Mouse (Mus musculus): ENCODE results near the gene Emc1. TPM values are rescaled to one million over a fixed set of nuclear protein-coding genes. Genes with fewer than 3 reads are reported as not detected.

The Emc1 gene
- polyA plus RNA-seq, 1 experiment = 14.4 TPM

DNA sequence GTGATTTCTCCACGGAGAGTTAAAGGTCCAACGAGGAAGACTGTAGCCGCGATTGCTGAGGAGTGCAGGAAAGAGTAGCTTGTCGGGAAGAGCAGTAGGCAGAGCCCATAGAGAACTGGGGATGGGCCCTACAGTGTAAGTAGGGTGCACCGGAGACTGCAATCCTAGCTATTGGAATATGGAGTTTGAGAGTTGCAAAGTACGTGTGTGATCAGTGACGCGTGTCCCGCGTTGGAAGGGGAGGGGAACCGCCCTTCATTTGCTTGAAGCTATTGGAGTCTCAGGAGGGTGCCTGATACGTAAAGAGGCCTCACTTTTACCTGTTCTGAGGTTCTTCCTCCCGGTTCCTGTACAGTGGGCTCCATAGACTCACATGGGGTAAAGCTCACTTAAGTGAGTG lies 40.7 kb upstream of the Emc1 start:
- H3K4me1 ChIP-seq (ENCODE audit: control insufficient read depth, insufficient read depth, low read length) = peaks cover 14% of the 10 kb centered on the region
- peak overlapping the region; percentile 71 for H3K4me3 ChIP-seq (ENCODE audit: control insufficient read depth, low read depth, low read length)
- H3K27me3 ChIP-seq (ENCODE audit: control insufficient read depth, insufficient read depth, low read length) = no peaks in the 10 kb centered on the region
- TF ChIP-seq POLR2A (IDR thresholded peaks at IDR 0.05; ENCODE audit: control insufficient read depth, low read depth, low read length) (no peak), CTCF (IDR thresholded peaks at IDR 0.05; ENCODE audit: control insufficient read depth, insufficient read depth, insufficient replicate concordance, low read depth, low read length) (no peak)
- no peaks in the 10 kb centered on the region for H3K36me3 ChIP-seq (ENCODE audit: control insufficient read depth, insufficient read depth, low read length)
- no peak overlapping the region for H3K27ac ChIP-seq (ENCODE audit: control insufficient read depth, insufficient read depth, low read depth, low read length)

DNA sequence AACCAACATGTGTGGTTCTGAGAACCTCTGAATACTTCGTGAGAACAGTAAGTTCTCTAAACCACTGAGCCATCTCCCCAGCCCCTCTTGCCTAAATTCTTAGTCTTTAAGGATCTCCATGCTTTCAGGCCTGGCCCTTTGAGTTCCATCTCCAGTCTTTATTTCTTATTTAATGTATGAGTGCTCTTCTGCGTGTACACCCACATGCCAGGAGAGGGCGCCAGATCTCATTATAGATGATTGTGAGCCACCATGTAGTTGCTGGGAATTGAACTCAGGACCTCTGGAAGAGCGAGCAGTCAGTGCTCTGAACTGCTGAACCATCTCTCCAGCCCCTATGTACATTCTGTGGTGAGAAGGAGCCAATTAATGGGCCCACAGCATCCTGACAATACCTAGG lies 39.8 kb upstream of the Emc1 start:
- H3K4me3 ChIP-seq (ENCODE audit: control insufficient read depth, low read depth, low read length) = no peak overlapping the region
- no peak for TF ChIP-seq POLR2A (IDR thresholded peaks at IDR 0.05; ENCODE audit: control insufficient read depth, low read depth, low read length)
- TF ChIP-seq CTCF (IDR thresholded peaks at IDR 0.05; ENCODE audit: control insufficient read depth, insufficient read depth, insufficient replicate concordance, low read depth, low read length) = no peak
- no peaks in the 10 kb centered on the region for H3K36me3 ChIP-seq (ENCODE audit: control insufficient read depth, insufficient read depth, low read length)
- H3K27me3 ChIP-seq (ENCODE audit: control insufficient read depth, insufficient read depth, low read length) = no peaks in the 10 kb centered on the region
- H3K4me1 ChIP-seq (ENCODE audit: control insufficient read depth, insufficient read depth, low read length) = peaks cover 14% of the 10 kb centered on the region
- no peak overlapping the region for H3K27ac ChIP-seq (ENCODE audit: control insufficient read depth, insufficient read depth, low read depth, low read length)

DNA sequence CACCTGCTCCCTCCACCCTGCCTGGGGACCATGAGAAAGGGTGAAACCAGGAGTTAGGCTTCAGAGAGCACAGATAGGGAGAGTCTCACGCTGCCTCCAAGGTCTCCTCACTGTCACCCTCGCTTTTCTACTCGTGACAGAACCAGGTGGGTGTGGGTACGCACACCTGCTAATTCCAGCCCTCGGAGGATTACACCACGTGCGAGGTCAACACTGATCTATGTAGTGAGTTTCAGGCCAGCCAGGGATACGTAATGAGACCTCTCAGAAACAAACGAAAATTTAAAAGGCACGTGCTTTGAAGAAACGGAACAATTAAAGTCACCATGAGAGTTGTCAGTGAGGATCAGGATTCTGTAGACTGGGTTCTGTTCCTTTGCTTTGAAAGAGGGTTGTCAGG lies 33.9 kb upstream of the Emc1 start:
- H3K36me3 ChIP-seq (ENCODE audit: control insufficient read depth, insufficient read depth, low read length) = no peaks in the 10 kb centered on the region; the same call in 1 of the 2 replicates
- no peak overlapping the region for H3K4me3 ChIP-seq (ENCODE audit: control insufficient read depth, low read depth, low read length)
- no peaks in the 10 kb centered on the region for H3K4me1 ChIP-seq (ENCODE audit: control insufficient read depth, insufficient read depth, low read length)
- H3K27ac ChIP-seq (ENCODE audit: control insufficient read depth, insufficient read depth, low read depth, low read length) = no peak overlapping the region
- H3K27me3 ChIP-seq (ENCODE audit: control insufficient read depth, insufficient read depth, low read length) = no peaks in the 10 kb centered on the region
- TF ChIP-seq POLR2A (IDR thresholded peaks at IDR 0.05; ENCODE audit: control insufficient read depth, low read depth, low read length) (no peak), CTCF (IDR thresholded peaks at IDR 0.05; ENCODE audit: control insufficient read depth, insufficient read depth, insufficient replicate concordance, low read depth, low read length) (no peak)

DNA sequence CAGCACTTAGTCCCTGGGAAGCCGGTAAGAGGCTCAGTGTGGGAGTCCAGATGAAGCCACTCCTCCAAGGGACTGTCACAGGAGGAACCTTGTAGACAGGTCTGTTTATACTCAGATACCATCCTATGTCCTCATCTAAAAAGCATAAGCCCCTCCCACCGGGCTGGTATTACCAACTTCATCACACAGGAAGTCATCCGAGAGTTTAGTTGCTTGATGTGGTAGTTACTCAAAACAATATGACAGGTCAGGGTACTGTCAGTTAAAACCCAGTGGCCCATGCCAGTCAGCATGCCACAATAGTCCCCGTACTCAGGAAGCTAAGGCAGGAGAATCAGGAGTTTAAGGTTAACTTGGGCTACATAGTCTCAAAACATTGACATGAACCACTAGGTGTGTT lies 32.6 kb upstream of the Emc1 start:
- no peaks in the 10 kb centered on the region; the same call in 1 of the 2 replicates for H3K36me3 ChIP-seq (ENCODE audit: control insufficient read depth, insufficient read depth, low read length)
- H3K27me3 ChIP-seq (ENCODE audit: control insufficient read depth, insufficient read depth, low read length) = no peaks in the 10 kb centered on the region

DNA sequence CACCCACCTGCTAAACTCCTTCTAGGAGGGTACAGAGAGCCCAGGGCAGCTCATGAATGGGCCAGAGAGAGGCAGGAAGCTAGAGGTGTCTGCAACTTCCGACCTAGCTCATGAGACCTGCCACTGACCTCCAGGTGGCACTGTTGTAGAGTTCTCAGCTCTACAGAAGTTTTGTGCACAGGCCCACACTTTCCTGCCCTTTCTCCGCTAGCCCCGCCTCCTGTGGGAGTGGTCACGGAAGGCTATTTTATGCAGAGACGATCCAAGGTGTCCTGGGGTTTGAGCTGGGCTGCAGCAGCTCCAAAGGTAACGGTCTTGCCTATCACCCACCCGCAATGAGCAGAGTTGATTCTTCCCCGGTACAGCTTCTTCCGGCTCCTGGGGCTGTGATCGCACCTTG lies 21.8 kb upstream of the Emc1 start:
- TF ChIP-seq POLR2A (IDR thresholded peaks at IDR 0.05; ENCODE audit: control insufficient read depth, low read depth, low read length) (no peak), CTCF (IDR thresholded peaks at IDR 0.05; ENCODE audit: control insufficient read depth, insufficient read depth, insufficient replicate concordance, low read depth, low read length) (peak; percentile 59; the same call in 1 of the 2 replicates)
- no peak overlapping the region for H3K27ac ChIP-seq (ENCODE audit: control insufficient read depth, insufficient read depth, low read depth, low read length)
- H3K36me3 ChIP-seq (ENCODE audit: control insufficient read depth, insufficient read depth, low read length) = no peaks in the 10 kb centered on the region
- no peaks in the 10 kb centered on the region for H3K27me3 ChIP-seq (ENCODE audit: control insufficient read depth, insufficient read depth, low read length)
- H3K4me3 ChIP-seq (ENCODE audit: control insufficient read depth, low read depth, low read length) = peak overlapping the region; percentile 64
- peaks cover 4% of the 10 kb centered on the region; the same call in 1 of the 2 replicates for H3K4me1 ChIP-seq (ENCODE audit: control insufficient read depth, insufficient read depth, low read length)

More for the DNA sequence above, 32.6 kb upstream of the Emc1 start:
- H3K4me3 ChIP-seq (ENCODE audit: control insufficient read depth, low read depth, low read length) = peak overlapping the region; percentile 46
- no peaks in the 10 kb centered on the region for H3K4me1 ChIP-seq (ENCODE audit: control insufficient read depth, insufficient read depth, low read length)
- no peak overlapping the region for H3K27ac ChIP-seq (ENCODE audit: control insufficient read depth, insufficient read depth, low read depth, low read length)
- TF ChIP-seq CTCF (IDR thresholded peaks at IDR 0.05; ENCODE audit: control insufficient read depth, insufficient read depth, insufficient replicate concordance, low read depth, low read length) = no peak
- TF ChIP-seq POLR2A (IDR thresholded peaks at IDR 0.05; ENCODE audit: control insufficient read depth, low read depth, low read length) = no peak

DNA sequence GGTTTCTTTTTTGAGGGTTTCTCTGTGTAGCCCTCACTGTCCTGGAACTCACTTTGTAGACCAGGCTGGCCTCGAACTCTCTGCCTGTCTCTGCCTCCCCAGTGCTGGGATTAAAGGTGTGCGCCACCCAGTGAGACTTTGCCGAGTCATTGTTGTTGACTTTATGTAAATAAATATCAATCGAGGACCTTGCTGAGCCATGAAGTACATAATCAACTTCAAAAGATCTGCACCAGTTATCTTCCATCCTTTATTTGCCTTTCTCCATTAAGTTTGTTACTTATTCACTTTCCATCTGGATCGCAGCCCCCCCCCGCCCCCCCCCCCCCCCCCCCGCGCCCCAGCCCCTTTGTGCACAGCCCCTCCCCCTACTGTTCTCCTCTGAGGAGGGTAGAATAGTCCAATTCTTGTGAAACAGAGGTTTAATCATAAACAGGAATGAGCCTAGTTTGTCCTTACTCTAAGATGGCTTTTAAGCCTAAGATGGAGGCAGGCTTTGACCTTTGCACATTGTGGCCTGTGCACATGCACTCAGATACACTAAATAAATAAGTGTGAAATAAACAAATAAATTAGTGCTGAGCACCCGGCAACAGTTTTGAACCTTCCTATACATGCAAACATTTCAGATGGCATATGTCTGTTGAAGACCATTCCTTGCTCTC lies 17.6 kb upstream of the Emc1 start:
- no peaks in the 10 kb centered on the region for H3K36me3 ChIP-seq (ENCODE audit: control insufficient read depth, insufficient read depth, low read length)
- no peaks in the 10 kb centered on the region for H3K27me3 ChIP-seq (ENCODE audit: control insufficient read depth, insufficient read depth, low read length)
- no peak for TF ChIP-seq POLR2A (IDR thresholded peaks at IDR 0.05; ENCODE audit: control insufficient read depth, low read depth, low read length)
- no peak for TF ChIP-seq CTCF (IDR thresholded peaks at IDR 0.05; ENCODE audit: control insufficient read depth, insufficient read depth, insufficient replicate concordance, low read depth, low read length)
- peaks cover 11% of the 10 kb centered on the region for H3K4me1 ChIP-seq (ENCODE audit: control insufficient read depth, insufficient read depth, low read length)
- H3K27ac ChIP-seq (ENCODE audit: control insufficient read depth, insufficient read depth, low read depth, low read length) = no peak overlapping the region
- H3K4me3 ChIP-seq (ENCODE audit: control insufficient read depth, low read depth, low read length) = no peak overlapping the region

DNA sequence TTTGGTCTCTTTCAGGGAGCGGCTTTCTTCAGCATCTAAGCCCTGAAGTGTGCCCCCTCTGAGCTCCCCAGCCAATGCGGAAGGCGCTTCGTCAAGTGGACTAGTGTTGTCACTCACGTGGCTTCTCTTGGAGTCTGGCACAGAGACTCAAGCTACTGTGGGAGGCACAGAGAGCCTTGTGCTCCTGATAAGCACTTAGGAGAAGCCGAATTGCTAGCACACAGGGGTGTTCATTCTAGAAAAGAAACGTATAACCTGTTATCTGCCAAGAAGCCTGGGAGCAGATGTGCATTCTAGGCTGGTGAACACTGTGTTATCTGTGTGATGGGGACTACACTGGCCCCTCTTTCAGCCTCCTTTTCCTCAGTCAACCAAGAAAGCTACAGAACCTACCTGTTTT lies 16.9 kb upstream of the Emc1 start:
- TF ChIP-seq POLR2A (IDR thresholded peaks at IDR 0.05; ENCODE audit: control insufficient read depth, low read depth, low read length) = no peak
- TF ChIP-seq CTCF (IDR thresholded peaks at IDR 0.05; ENCODE audit: control insufficient read depth, insufficient read depth, insufficient replicate concordance, low read depth, low read length) = no peak
- Histone ChIP-seq H3K27me3 (ENCODE audit: control insufficient read depth, insufficient read depth, low read length) (no peaks in the 10 kb centered on the region), H3K4me1 (ENCODE audit: control insufficient read depth, insufficient read depth, low read length) (peaks cover 11% of the 10 kb centered on the region), H3K27ac (ENCODE audit: control insufficient read depth, insufficient read depth, low read depth, low read length) (no peak overlapping the region), H3K4me3 (ENCODE audit: control insufficient read depth, low read depth, low read length) (no peak overlapping the region), H3K36me3 (ENCODE audit: control insufficient read depth, insufficient read depth, low read length) (no peaks in the 10 kb centered on the region)
